Mouse (Mus musculus) liver, embryonic 14.5 days (tissue): ENCODE data around the gene Apobec1.

Experiments
- CTCF ChIP-seq: IDR thresholded peaks from 2 replicates; pipeline ENCODE4 v1.5.1; 2016; ENCODE audit warnings: antibody characterized with exemption, low read depth, control low read depth
- EP300 ChIP-seq: IDR thresholded peaks from 2 replicates; pipeline ENCODE4 v1.6.1; 2016; ENCODE audit warnings: antibody characterized with exemption, low read depth

GRCm38 (mm10) chr6:122569762-122570161 lies 32.5 kb downstream of the Apobec1 start:
- no peak for TF ChIP-seq CTCF
- no peak for TF ChIP-seq EP300
